Mouse (Mus musculus) liver, embryonic 14.5 days (tissue): Measurements from ENCODE around the gene Casp14. TPM values are rescaled to one million over a fixed set of nuclear protein-coding genes. Genes with fewer than 3 reads are reported as not detected.

Experiments
- ATAC-seq: fragments of 200-750 bp; cut with Nextera tagmentation; 2 replicates; pipeline ENCODE4 v1.8.0; 2017; ENCODE audit warnings: moderate number of reproducible peaks, mild to moderate bottlenecking, moderate library complexity; ENCODE audit not compliant: insufficient read depth
- DNase-seq, 3 experiments: peaks; one replicate each; pipeline ENCODE4 v3.0.0-alpha.2; 2012 to 2013; ENCODE audit warnings: low read depth in 3 of 3, low spot score in 3 of 3
- H3K27ac ChIP-seq: fragments of 300-500 bp; sonication (generic); 2 replicates; pipeline ENCODE4 v1.5.1; 2014; ENCODE audit warnings: moderate library complexity, mild to moderate bottlenecking, control low read depth, inconsistent platforms
- H3K27me3 ChIP-seq: fragments of 300-500 bp; sonication (generic); 2 replicates; pipeline ENCODE4 v1.6.1; 2014; ENCODE audit warnings: mild to moderate bottlenecking, low read length, moderate library complexity; ENCODE audit not compliant: control insufficient read depth, insufficient read depth
- H3K36me3 ChIP-seq: fragments of 300-500 bp; sonication (generic); replicated peaks from 2 replicates; pipeline ENCODE4 v1.6.1; 2014; ENCODE audit warnings: low read depth; ENCODE audit not compliant: control insufficient read depth, insufficient read depth
- H3K4me1 ChIP-seq, 2 experiments: fragments of 200-500 bp in 1 of 2; fragments of 300-500 bp in 1 of 2; sonication (generic) in 1 of 2; replicated peaks; 2 replicates each; pipeline ENCODE4 v1.6.1; 2012 to 2014; ENCODE audit warnings: antibody characterized with exemption in 1 of 2, inconsistent platforms in 1 of 2, low read length in 1 of 2; ENCODE audit not compliant: control insufficient read depth in 2 of 2, insufficient read depth in 2 of 2
- H3K4me2 ChIP-seq: fragments of 300-500 bp; sonication (generic); 2 replicates; pipeline ENCODE4 v1.6.1; 2014; ENCODE audit warnings: low read depth, mild to moderate bottlenecking, control low read depth, moderate library complexity
- H3K4me3 ChIP-seq, 2 experiments: fragments of 200-500 bp in 1 of 2; fragments of 300-500 bp in 1 of 2; sonication (generic) in 1 of 2; 2 replicates each; pipeline ENCODE4 v1.5.1; 2012 to 2014; ENCODE audit warnings: low read depth in 2 of 2, low read length in 2 of 2, mild to moderate bottlenecking in 2 of 2, control low read depth in 1 of 2, inconsistent platforms in 1 of 2, moderate library complexity in 1 of 2; ENCODE audit not compliant: insufficient read depth in 1 of 2
- H3K9ac ChIP-seq: fragments of 300-500 bp; sonication (generic); replicated peaks from 2 replicates; pipeline ENCODE4 v1.6.1; 2014; ENCODE audit warnings: mild to moderate bottlenecking, control low read depth, moderate library complexity
- H3K9me3 ChIP-seq: fragments of 300-500 bp; sonication (generic); 2 replicates; pipeline ENCODE4 v1.6.1; 2016; ENCODE audit warnings: low read length, mixed read lengths; ENCODE audit not compliant: control insufficient read depth
- CTCF ChIP-seq: IDR thresholded peaks from 2 replicates; pipeline ENCODE4 v1.5.1; 2016; ENCODE audit warnings: antibody characterized with exemption, low read depth, control low read depth
- EP300 ChIP-seq: IDR thresholded peaks from 2 replicates; pipeline ENCODE4 v1.6.1; 2016; ENCODE audit warnings: antibody characterized with exemption, low read depth
- WGBS: fragments of 180-500 bp; shearing (Covaris S2); extraction: QIAGEN DNeasy Blood & Tissue Kit; methylation state at CpG from one replicate; pipeline ENCODE4 v1.1.7; 2014; ENCODE audit not compliant: insufficient replicate concordance; 5-methylcytosine and 5-hydroxymethylcytosine counted together
- polyA plus RNA-seq, 2 experiments: library from polyadenylated mRNA; depleted of rRNA in 1 of 2; stranded (reverse) in 1 of 2; unstranded in 1 of 2; fragments of >200 nt; fragmentation: Nextera tagmentation in 1 of 2; extraction: Ambion mirVana in 1 of 2; gene quantifications; 2 replicates each; pipeline versions ENCODE4 v1.2.1 to v1.2.3; 2012 to 2014

Gene Casp14
- polyA plus RNA-seq, 2 experiments, result not detected

GRCm38 (mm10) chr10:78748161-78748560 lies 30.1 kb upstream of the Casp14 start:
- no peak overlapping the region for H3K27ac ChIP-seq
- TF ChIP-seq CTCF, result no peak
- TF ChIP-seq EP300, result no peak
- 59% methylated on average over 13 of the region's 13 CpGs for WGBS
- H3K9ac ChIP-seq, result no peak overlapping the region
- H3K36me3 ChIP-seq, result no peaks in the 10 kb centered on the region
- ATAC-seq (no peak), DNase-seq (no peak)
- H3K4me3 ChIP-seq, result no peak overlapping the region
- H3K4me1 ChIP-seq, result no peaks in the 10 kb centered on the region; a peak in 1 of 4 replicates
- H3K9me3 ChIP-seq, result no peaks in the 10 kb centered on the region
- H3K4me2 ChIP-seq, result no peak overlapping the region
- H3K27me3 ChIP-seq, result peaks cover 12% of the 10 kb centered on the region

GRCm38 (mm10) chr10:78747035-78747721 lies 29.1 kb upstream of the Casp14 start:
- no peak for DNase-seq
- ATAC-seq, result no peak
- Histone ChIP-seq H3K4me3 (no peak overlapping the region), H3K36me3 (no peaks in the 10 kb centered on the region), H3K27me3 (peaks cover 3% of the 10 kb centered on the region), H3K27ac (no peak overlapping the region), H3K9ac (no peak overlapping the region), H3K4me1 (no peaks in the 10 kb centered on the region; a peak in 1 of 4 replicates), H3K4me2 (peak overlapping the region; percentile 13; the same call in 1 of the 2 replicates), H3K9me3 (no peaks in the 10 kb centered on the region)
- no peak for TF ChIP-seq EP300
- WGBS, result 3% methylated on average over 27 of the region's 27 CpGs

GRCm38 (mm10) chr10:78745453-78746232 lies 27.5 kb upstream of the Casp14 start:
- H3K4me2 ChIP-seq, result no peak overlapping the region
- no peak for DNase-seq
- H3K27me3 ChIP-seq, result no peaks in the 10 kb centered on the region
- no peak for ATAC-seq
- no peak overlapping the region for H3K4me3 ChIP-seq
- no peak overlapping the region for H3K9ac ChIP-seq
- TF ChIP-seq EP300 (no peak), CTCF (peak; percentile 24; the same call in 1 of the 2 replicates)
- H3K27ac ChIP-seq, result no peak overlapping the region
- no peaks in the 10 kb centered on the region for H3K9me3 ChIP-seq
- H3K4me1 ChIP-seq, result no peaks in the 10 kb centered on the region
- 31% methylated on average over 4 of the region's 4 CpGs for WGBS
- H3K36me3 ChIP-seq, result no peaks in the 10 kb centered on the region

- Histone ChIP-seq H3K9ac (no peak overlapping the region), H3K4me2 (no peak overlapping the region), H3K27ac (no peak overlapping the region), H3K4me1 (no peaks in the 10 kb centered on the region), H3K9me3 (no peaks in the 10 kb centered on the region), H3K4me3 (no peak overlapping the region), H3K27me3 (no peaks in the 10 kb centered on the region), H3K36me3 (no peaks in the 10 kb centered on the region)
- ATAC-seq (no peak), DNase-seq (no peak)
- no peak for TF ChIP-seq CTCF
- TF ChIP-seq EP300, result no peak
Measured at GRCm38 (mm10) chr10:78743721-78744120, 25.6 kb upstream of the Casp14 start.

- Histone ChIP-seq H3K9ac (no peak overlapping the region), H3K4me2 (no peak overlapping the region), H3K4me3 (no peak overlapping the region), H3K36me3 (no peaks in the 10 kb centered on the region), H3K27ac (no peak overlapping the region), H3K4me1 (no peaks in the 10 kb centered on the region), H3K27me3 (no peaks in the 10 kb centered on the region), H3K9me3 (no peaks in the 10 kb centered on the region)
- DNase-seq (no peak), ATAC-seq (no peak)
- no peak for TF ChIP-seq CTCF
- TF ChIP-seq EP300, result no peak
- 50% methylated on average over 4 of the region's 4 CpGs for WGBS
Measured at GRCm38 (mm10) chr10:78739821-78740220, 21.7 kb upstream of the Casp14 start.
